Mouse (Mus musculus): ENCODE data around the gene Dnaaf1.

DNA sequence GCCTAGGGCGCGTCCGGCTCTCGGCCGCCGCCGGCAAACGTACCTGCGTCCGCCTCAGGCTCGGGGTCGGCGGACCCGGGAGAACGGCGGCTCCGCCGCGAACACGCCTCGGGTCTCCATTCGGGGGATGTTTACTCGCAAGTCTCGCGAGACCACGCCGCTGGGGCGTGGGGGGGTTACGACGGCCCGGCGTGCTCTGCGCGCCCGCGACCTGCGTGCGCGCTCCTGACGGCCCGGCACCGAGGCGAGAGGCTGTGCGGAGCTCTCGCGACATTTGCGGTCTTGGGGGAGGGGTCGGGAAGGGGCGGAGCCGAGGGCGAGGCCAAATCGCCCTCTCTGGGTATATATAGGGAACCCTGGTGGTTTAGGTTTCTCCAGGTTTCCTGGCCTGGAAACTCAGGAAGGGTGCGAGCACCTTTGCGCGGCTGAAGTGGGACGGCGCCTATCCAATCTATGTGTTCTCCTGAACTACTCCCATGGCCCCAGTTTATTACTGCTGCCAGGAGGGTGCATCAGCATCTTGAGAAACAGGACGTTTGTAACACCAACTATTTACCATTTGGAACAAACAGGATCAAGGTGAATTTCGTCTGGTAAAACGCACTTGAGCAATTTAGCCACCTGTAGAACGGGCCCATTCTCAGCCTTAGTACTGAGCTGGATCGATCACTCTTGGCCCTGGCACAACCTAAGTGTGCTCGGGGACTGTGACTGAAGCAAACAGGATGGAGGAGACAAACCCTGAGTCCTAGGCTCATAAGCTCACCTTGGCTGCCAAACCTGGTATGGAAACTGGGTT lies 16.2 kb upstream of the Dnaaf1 start, which contains the start of gene Mbtps1:
- TF ChIP-seq POLR2A (IDR thresholded peaks at IDR 0.05; ENCODE audit: insufficient read depth, low read length): peak; percentile 99
- no peak for TF ChIP-seq CTCF (IDR thresholded peaks at IDR 0.05; ENCODE audit: low read depth, low read length)

All from ES-Bruce4 (cell line).